In genomic region chr5:117313909-117314308, GRCm38 (mm10) we compare ENCODE assay signal across 8 mouse cellular contexts. TPM values are rescaled to one million over a fixed set of nuclear protein-coding genes. Genes with fewer than 3 reads are reported as not detected.
DNase-seq lines count a peak whose midpoint lies in the region; ATAC-seq and TF ChIP-seq lines count a peak whose summit lies in the region.

No protein-coding gene starts in this region.

- no peak for TF ChIP-seq POLR2A in ES-Bruce4 (IDR thresholded peaks at IDR 0.05; ENCODE audit: insufficient read depth, low read length)

- peak overlapping the region; percentile 31 for H3K27ac ChIP-seq in gastrocnemius, adult 2 months
- peak overlapping the region; percentile 90 for H3K27ac ChIP-seq in ES-Bruce4 (ENCODE audit: insufficient read depth, low read length)
- no peak overlapping the region for H3K27ac ChIP-seq in hindbrain, embryonic 10.5 days
- no peak overlapping the region for H3K27ac ChIP-seq in liver, embryonic 15.5 days (replicated peaks)

- TF ChIP-seq CTCF in gastrocnemius, adult 2 months (IDR thresholded peaks at IDR 0.05): no peak
- TF ChIP-seq CTCF in ES-Bruce4 (IDR thresholded peaks at IDR 0.05; ENCODE audit: low read depth, low read length): no peak

- peak overlapping the region; percentile 64 for H3K4me3 ChIP-seq in gastrocnemius, adult 2 months
- peak overlapping the region; percentile 75 for H3K4me3 ChIP-seq in ES-Bruce4 (ENCODE audit: low read depth, low read length)
- H3K4me3 ChIP-seq in hindbrain, embryonic 10.5 days: peak overlapping the region; percentile 36
- peak overlapping the region; percentile 39 for H3K4me3 ChIP-seq in liver, embryonic 15.5 days (replicated peaks)

- no peak for TF ChIP-seq EP300 in ES-Bruce4 (IDR thresholded peaks at IDR 0.05; ENCODE audit: insufficient read depth, low read depth, low read length)

- H3K36me3 ChIP-seq in ES-Bruce4 (ENCODE audit: control insufficient read depth, insufficient read depth, low read length, poor library complexity, severe bottlenecking): no peaks in the 10 kb centered on the region
- no peaks in the 10 kb centered on the region for H3K36me3 ChIP-seq in hindbrain, embryonic 10.5 days
- H3K36me3 ChIP-seq in liver, embryonic 15.5 days (replicated peaks): no peaks in the 10 kb centered on the region

- DNase-seq in gastrocnemius, adult 2 months: no peak
- no peak for DNase-seq in gastrocnemius, postnatal 4 days (ENCODE audit: low spot score in 2 of 2)
- DNase-seq in hindbrain, embryonic 10.5 days (ENCODE audit: low spot score): no peak
- DNase-seq in adipocyte (ENCODE audit: low spot score): no peak
- DNase-seq in thymus, postnatal 0 days (ENCODE audit: low spot score): no peak
- DNase-seq in left cerebral cortex, adult 8-10 months (ENCODE audit: low spot score in 2 of 2): no peak

- H3K27me3 ChIP-seq in ES-Bruce4 (ENCODE audit: control insufficient read depth, insufficient read depth, low read length, poor library complexity, severe bottlenecking): no peaks in the 10 kb centered on the region
- peaks cover 49% of the 10 kb centered on the region for H3K27me3 ChIP-seq in hindbrain, embryonic 10.5 days (ENCODE audit: insufficient read depth, poor library complexity, severe bottlenecking)
- H3K27me3 ChIP-seq in liver, embryonic 15.5 days: peaks cover 50% of the 10 kb centered on the region

- peak overlapping the region; percentile 42 for H3K9ac ChIP-seq in ES-Bruce4 (ENCODE audit: low read depth, poor library complexity, severe bottlenecking)
- H3K9ac ChIP-seq in liver, embryonic 15.5 days: no peak overlapping the region

- H3K4me2 ChIP-seq in liver, embryonic 15.5 days: peak overlapping the region; percentile 63

- intact Hi-C loops in gastrocnemius, adult 2 months (cut with DNase I): no loop called here

- WGBS in hindbrain, embryonic 10.5 days: 36% methylated on average over 10 of the region's 10 CpGs
- 29% methylated on average over 10 of the region's 10 CpGs for WGBS in liver, embryonic 15.5 days (ENCODE audit: insufficient replicate concordance)

- no peak for ATAC-seq in liver, embryonic 15.5 days (ENCODE audit: insufficient read depth)

- H3K9me3 ChIP-seq in ES-Bruce4 (replicated peaks; ENCODE audit: control insufficient read depth, insufficient read depth, low read length, poor library complexity, severe bottlenecking): no peaks in the 10 kb centered on the region
- no peaks in the 10 kb centered on the region for H3K9me3 ChIP-seq in hindbrain, embryonic 10.5 days
- no peaks in the 10 kb centered on the region for H3K9me3 ChIP-seq in liver, embryonic 15.5 days (replicated peaks)

- peaks cover 2% of the 10 kb centered on the region for H3K4me1 ChIP-seq in ES-Bruce4 (ENCODE audit: control insufficient read depth, insufficient read depth, low read length)
- peaks cover 31% of the 10 kb centered on the region for H3K4me1 ChIP-seq in hindbrain, embryonic 10.5 days (replicated peaks)
- peaks cover 16% of the 10 kb centered on the region for H3K4me1 ChIP-seq in liver, embryonic 15.5 days (replicated peaks)

RNA-seq across cellular contexts. Expression of gene Vsig10, which starts 5.0 kb away (rescaled TPM):
- 1 to 10 TPM; 5.2 to 5.3 TPM for total RNA-seq in gastrocnemius, adult 2 months (2021)
- total RNA-seq in gastrocnemius, postnatal 4 days (2021): 10 to 100 TPM in 1 of 2 experiments, 1 to 10 TPM in 1; 9.7 to 11.7 TPM
- 15.7 and 21.6 TPM in 2 replicates for polyA plus RNA-seq in ES-Bruce4 (2011; ENCODE audit: insufficient read depth, insufficient read length, low read depth, missing spikeins)
- polyA plus RNA-seq in hindbrain, embryonic 10.5 days (2016; fragmentation: Nextera tagmentation; extraction: Ambion mirVana): 1.8 and 3.4 TPM in 2 replicates
- 1.4 TPM in 2 replicates for polyA plus RNA-seq in liver, embryonic 15.5 days (2015; fragmentation: Nextera tagmentation; extraction: Ambion mirVana)
- 2.6 and 3.0 TPM in 2 replicates for polyA plus RNA-seq in thymus, postnatal 0 days (2015; fragmentation: Nextera tagmentation; extraction: Ambion mirVana)
- 1 to 10 TPM; 1.7 to 3.6 (median 2.1) TPM for total RNA-seq in left cerebral cortex, adult 8-10 months (2022)

RNA-seq across cellular contexts. Expression of gene Pebp1, which starts 26.5 kb away (rescaled TPM):
- total RNA-seq in gastrocnemius, adult 2 months (2021): 100 to 1,000 TPM; 333 to 344 TPM
- 100 to 1,000 TPM; 301 to 327 TPM for total RNA-seq in gastrocnemius, postnatal 4 days (2021)
- polyA plus RNA-seq in ES-Bruce4 (2011; ENCODE audit: insufficient read depth, insufficient read length, low read depth, missing spikeins): 246 and 264 TPM in 2 replicates
- 928 and 949 TPM in 2 replicates for polyA plus RNA-seq in hindbrain, embryonic 10.5 days (2016; fragmentation: Nextera tagmentation; extraction: Ambion mirVana)
- 190 and 203 TPM in 2 replicates for polyA plus RNA-seq in liver, embryonic 15.5 days (2015; fragmentation: Nextera tagmentation; extraction: Ambion mirVana)
- polyA plus RNA-seq in thymus, postnatal 0 days (2015; fragmentation: Nextera tagmentation; extraction: Ambion mirVana): 420 and 455 TPM in 2 replicates
- 100 to 1,000 TPM; 654 to 708 (median 665) TPM for total RNA-seq in left cerebral cortex, adult 8-10 months (2022)

RNA-seq across cellular contexts. Expression of gene Wsb2, which starts 43.2 kb away (rescaled TPM):
- total RNA-seq in gastrocnemius, adult 2 months (2021): 10 to 100 TPM; 88.0 to 97.7 TPM
- 100 to 1,000 TPM in 1 of 2 experiments, 10 to 100 TPM in 1; 95.9 to 107 TPM for total RNA-seq in gastrocnemius, postnatal 4 days (2021)
- polyA plus RNA-seq in ES-Bruce4 (2011; ENCODE audit: insufficient read depth, insufficient read length, low read depth, missing spikeins): 49.5 and 56.1 TPM in 2 replicates
- 56.9 and 86.8 TPM in 2 replicates for polyA plus RNA-seq in hindbrain, embryonic 10.5 days (2016; fragmentation: Nextera tagmentation; extraction: Ambion mirVana)
- polyA plus RNA-seq in liver, embryonic 15.5 days (2015; fragmentation: Nextera tagmentation; extraction: Ambion mirVana): 26.4 and 30.0 TPM in 2 replicates
- polyA plus RNA-seq in thymus, postnatal 0 days (2015; fragmentation: Nextera tagmentation; extraction: Ambion mirVana): 51.3 and 59.8 TPM in 2 replicates
- total RNA-seq in left cerebral cortex, adult 8-10 months (2022): 100 to 1,000 TPM; 263 to 297 (median 279) TPM

Comparison
In these comparisons a context has a peak if more than half of its experiments do, and no peak if none do; other contexts are left out.
1. H3K27ac ChIP-seq: peak in gastrocnemius, adult 2 months (single experiment) and ES-Bruce4 (single experiment); none in hindbrain, embryonic 10.5 days (single experiment) and liver, embryonic 15.5 days (single experiment).
2. Peak in every context shown above with its lines, with median percentiles within 50 percentile points of each other: H3K4me3 ChIP-seq.